Mouse (Mus musculus): Measurements from ENCODE around the gene Fam71f1.

Fam71f1 gene

DNA sequence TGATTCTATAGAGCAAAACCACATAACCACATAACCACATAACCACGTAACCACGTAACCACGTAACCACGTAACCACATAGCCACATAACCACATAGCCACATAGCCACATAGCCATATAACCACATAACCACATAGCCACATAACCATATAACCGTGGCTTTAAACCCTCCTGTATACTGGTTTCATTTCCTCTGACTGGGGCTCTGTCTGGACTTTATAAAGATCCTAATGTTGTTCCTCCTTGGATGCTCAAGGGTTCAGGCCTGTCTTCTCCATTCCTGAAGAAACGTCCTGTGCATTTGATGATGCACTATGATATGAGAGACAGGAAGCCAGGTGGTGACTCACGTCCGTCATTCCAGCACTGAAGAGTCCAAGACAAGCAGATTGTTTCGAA, 8.0 kb downstream of the Fam71f1 start:
- in situ Hi-C loops (cut with MboI, MseI) = no loop called here

DNA sequence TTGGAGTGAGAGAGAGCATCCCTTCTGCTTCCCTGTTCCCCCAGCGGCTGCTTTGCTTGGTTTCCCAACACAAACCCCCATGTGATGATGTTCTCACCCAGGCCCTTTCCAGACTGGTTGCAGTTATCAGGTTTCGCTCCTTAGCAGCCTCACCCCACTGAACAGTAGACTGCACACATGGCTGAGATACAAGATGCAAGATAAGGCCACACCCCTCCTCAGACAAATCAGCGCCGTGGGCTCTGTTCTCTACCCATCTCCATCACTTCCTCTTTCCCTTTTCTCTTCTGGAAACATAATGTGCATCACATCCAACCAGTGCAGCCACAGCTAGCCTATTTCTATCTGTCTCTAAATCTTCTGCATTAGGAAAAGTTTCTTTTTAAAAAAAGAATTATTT, 10.6 kb downstream of the Fam71f1 start:
- in situ Hi-C loops (cut with MboI, MseI) = no loop called here

DNA sequence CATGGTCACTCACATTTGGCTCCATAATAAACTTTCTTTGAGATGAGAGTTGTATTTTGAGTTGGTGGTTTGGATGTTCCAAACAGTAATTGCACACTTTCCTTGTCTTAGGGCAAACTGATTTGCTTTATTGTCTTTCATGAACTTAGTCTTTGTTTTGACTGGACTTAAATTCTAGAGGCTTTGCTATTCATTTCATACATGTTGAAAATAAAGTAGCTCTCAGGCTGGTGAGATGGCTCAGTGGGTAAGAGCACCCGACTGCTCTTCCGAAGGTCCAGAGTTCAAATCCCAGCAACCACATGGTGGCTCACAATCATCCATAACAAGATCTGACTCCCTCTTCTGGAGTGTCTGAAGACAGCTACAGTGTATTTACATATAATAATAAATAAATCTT, 27.6 kb downstream of the Fam71f1 start:
- in situ Hi-C loops (cut with MboI, MseI) = loop anchor here (10.0 kb wide), 1 partner anchor 122 kb away; no protein-coding TSS in a partner anchor

DNA sequence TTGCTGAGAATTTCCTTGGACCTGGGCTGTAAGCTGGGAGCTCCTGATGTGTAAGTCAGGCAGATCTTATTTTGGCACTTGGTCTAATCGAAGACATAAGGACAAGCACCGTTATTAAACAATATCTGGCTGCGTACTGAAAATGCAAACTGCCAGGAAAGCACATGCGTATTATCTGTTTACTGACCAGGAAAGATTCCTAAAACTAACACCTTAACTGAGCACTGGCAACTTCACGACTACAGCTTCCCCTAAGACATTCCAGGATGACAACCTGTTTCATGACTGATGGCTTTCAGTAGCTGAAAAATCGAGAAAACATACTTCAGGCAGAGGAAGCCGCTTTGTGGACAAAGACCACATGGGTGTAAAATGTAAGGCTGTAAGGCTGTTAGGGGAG, 28.2 kb downstream of the Fam71f1 start:
- in situ Hi-C loops (cut with MboI, MseI) = loop anchor here (10.0 kb wide), 1 partner anchor 122 kb away; no protein-coding TSS in a partner anchor

DNA sequence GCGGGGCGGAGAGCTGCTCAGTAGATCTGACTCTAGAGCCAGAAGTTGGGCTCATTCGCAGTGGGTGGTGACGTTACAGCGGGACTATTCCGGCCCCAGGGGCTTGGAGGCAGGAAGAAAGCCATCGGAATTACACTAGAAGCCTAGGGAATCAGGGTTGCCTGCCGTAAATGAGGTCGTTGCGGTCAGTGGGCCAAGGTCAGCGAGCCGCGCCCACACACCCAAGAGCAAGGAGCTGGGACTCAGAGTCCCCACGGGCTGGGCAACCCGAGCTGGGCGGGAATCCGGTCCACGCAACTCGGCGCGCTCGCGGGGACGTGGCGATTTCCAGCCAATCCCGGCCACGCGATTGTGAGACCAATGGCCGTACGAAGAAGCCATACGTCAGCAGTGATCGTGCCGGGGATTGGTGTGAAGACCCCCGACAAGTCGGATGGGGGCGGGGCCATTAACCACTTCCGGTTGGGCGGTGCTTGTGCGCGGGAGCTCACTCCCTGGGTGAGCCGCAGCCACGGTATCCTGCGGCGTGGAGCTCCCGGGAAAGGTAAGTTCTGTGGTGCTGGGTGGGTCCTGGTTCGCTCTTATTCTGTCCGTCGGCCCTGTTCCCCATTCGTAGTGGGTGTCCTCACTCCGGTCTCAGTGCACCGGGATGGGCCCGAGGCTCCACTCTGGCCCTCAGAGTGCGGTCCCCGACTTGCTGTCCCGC, 28.9 kb downstream of the Fam71f1 start, which contains the start of gene Calu:
Gene Calu, plus strand, starts transcription at position 405 of the 706 bp plus-strand sequence.
- in situ Hi-C loops (cut with MboI, MseI) = loop anchor here (10.0 kb wide), 1 partner anchor 123 kb away; no protein-coding TSS in a partner anchor

DNA sequence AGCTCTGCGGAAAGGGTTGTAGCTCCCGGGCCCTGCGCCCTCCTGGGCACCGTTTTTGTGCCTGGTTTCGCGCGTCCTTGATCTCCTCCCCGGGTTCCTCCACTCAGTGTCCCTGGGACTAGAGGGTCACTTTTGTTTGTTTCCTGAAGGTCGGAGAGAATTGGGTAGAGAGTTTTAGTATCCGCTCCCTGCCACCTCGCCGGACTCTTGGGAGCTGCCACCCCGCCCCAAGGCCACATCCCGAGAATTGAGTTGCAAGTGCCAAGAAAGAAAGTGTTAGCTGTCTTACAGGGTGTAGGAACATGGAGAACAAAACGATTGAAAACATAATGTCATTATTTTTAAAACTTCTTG, 29.4 kb downstream of the Fam71f1 start:
- in situ Hi-C loops (cut with MboI, MseI) = loop anchor here (10.0 kb wide), 1 partner anchor 124 kb away; no protein-coding TSS in a partner anchor

DNA sequence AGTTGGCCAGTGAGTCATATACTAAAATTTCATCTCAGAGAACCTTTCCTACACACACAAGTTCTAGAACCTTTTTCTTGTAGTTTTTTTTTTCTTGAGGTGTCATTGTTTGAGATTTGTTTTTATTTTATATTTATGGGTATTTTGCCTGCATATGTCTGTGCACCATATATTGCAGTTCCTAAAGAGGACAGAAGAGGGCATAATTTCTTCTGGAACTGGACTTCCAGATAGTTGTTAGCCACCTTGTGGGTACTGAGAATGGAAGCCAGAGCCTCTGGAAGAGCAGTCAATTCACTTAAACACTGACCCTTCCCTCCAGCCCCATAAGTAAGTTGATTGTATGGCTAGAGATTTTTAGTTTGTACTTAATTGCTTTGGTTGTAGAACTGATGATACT, 32.7 kb downstream of the Fam71f1 start:
- in situ Hi-C loops (cut with MboI, MseI) = no loop called here

DNA sequence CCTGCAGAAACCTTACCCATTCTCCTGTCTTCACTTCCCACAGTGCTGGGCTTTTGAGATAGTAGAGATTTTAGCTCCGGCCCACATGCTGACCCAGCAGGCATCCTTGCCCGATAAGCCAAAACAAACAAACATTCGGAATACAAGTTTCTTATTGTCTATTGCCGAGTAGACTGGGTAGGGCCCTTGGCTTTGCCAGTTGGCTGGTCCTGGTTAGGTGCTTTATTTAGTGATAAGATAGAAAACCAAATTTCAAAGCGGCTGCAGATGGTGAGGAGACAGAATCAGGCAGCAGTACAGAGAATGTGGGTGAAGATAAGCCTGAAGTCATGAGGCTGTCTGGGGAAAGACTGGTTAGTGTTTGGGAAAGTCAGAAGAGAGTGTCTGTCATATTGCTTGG, 33.9 kb downstream of the Fam71f1 start:
- in situ Hi-C loops (cut with MboI, MseI) = no loop called here

DNA sequence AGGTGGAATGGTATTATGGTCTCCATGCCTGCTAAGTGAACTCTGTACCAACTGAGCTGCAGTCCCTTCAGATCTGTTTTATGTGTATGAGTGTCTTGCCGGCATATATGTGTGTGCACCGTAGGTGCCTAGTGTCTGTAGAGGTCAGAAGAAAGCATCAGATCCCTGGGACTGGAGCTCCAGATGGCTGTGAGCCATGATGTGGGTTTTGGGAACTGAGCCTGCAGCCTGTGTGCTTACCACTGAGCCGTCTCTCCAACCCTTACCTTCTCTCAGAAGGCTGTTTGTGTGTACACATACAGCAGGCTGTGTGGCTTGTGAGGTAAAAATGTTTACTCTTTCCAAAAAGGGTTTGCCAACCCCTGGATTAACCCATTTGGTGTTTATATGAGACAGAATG, 40.4 kb downstream of the Fam71f1 start:
- in situ Hi-C loops (cut with MboI, MseI) = no loop called here

DNA sequence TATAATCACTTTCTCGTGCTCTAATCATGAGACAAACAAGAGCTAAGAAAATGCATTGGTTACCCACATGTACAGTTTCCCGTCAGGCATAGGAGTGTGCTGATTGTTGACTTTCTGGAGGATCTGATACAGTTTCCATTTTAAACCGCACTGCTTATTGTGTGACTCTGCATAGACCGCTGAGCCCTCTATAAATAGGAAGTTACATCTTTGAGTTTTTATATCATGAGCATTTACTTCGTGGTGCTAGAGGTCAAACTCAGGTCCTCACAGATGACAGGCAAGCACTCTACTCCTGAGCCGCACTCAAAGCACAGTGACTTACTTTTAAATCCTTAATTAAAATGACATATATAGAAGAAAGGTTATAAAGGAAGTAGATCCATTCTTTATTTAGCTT, 41.3 kb downstream of the Fam71f1 start:
- in situ Hi-C loops (cut with MboI, MseI) = no loop called here

DNA sequence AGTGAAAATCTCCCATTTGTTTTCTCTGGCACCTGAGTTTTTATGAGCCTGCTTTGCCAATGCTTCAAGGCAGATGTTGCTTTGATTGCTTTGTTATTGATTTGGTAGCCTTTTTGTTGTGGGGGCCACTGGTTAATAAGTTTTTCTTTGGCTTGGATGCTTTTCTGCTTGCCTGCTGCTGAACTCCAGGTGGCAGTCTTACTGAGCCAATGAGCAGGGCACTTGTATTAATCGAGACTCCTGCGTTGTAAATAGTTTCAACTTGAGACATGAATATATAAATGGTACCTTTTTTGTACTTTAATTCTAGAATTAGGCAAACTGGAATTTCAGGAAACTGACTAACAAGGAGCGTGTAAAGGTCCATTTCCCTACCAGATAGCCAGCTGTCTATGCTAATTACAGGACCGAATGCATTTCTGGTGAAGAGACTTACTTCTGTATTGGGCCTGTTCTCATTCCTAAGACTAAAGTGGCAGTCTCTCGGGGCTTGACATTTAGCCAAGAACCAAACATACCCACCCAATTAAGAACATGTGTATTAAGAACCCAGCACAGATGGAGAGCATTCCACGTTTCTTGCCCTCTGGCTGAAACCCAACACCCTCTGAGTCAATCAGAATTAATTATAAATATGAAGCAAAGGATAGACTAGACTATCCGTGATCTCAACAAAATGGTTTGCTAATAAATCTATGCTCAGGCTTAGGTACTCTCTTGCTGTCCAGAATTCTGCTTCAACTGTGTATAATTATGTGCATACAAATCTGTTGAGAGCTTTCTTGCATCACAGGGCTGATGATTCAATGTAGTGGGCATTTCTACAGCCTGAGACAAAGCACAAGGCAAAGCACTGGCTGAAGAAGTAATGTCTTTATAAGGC, 43.5 kb downstream of the Fam71f1 start:
- in situ Hi-C loops (cut with MboI, MseI) = no loop called here

DNA sequence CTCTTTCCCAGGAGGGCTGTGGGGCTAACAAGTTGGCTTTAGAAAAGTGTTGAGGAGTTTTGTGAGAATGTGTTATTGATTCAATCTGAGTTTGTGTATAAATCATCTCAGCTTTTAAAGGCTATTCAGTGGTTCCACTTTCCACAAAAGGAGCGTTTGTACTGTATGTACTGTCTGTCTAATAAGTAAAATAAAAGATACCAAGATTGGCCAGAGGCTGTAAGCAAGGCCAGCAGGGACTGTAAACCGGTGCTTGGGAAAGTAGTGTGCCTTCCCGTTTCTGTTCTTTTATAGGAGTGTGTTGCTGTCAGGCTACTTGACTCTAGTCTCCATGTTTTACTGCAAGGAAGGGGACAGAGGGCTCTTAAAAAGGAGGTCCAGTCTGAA, 44.2 kb downstream of the Fam71f1 start:
- in situ Hi-C loops (cut with MboI, MseI) = no loop called here

DNA sequence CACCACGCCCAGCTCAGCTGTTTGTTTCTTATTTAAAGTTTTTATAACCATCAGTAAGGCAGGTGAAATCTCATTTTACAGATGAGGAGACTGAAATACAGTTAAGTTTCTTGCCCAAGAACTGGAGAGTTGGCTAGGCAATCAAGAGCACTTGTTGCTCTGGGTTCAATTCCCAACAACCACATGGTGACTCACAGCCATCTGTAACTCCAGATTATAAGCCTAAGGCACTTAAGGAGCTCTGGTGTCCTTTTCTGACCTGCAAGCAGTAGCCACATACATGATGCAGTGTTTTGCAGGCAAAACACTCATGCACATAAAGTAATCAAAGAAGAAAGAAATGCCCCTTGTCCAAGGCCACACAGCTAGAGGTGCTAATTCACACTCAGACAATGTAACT, 46.3 kb downstream of the Fam71f1 start:
- in situ Hi-C loops (cut with MboI, MseI) = no loop called here

DNA sequence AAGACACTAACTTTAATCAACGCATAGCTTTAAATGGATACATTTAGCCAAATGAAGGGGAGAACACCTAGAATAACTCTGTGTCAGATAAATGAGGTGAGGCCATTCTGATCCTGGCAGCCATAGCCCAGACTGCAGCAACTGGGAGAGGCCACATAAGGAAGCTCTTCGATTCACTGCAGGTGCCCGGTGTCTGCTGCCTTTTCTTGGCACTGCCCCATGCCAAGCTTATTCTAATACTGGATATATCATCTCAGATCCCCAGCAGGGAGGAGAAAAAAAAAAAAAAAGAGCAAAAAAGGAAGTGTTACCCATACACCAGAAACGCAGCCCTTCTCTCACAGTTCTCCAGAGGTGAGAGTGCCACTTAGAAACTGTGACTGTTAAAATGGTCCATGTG, 58.4 kb downstream of the Fam71f1 start:
- in situ Hi-C loops (cut with MboI, MseI) = no loop called here

DNA sequence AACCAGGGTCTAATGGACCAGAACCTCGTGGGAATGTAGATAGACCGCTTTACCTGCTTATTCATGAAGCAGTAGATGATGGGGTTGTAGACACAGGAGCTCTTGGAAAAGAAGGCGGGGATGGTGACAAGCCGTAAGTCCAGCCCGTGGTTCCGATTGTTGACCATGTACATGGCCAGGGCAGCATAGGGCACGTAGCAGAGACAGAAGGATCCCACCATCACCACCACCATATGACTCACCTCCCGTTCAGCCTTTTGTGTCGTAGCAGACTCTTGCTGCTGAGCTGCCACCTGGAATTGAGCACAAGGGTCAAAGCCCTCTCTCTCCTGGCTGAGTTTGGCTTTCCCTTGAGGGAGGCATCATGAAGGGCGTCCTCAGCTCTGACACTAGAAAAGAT, 59.7 kb downstream of the Fam71f1 start:
- in situ Hi-C loops (cut with MboI, MseI) = no loop called here

DNA sequence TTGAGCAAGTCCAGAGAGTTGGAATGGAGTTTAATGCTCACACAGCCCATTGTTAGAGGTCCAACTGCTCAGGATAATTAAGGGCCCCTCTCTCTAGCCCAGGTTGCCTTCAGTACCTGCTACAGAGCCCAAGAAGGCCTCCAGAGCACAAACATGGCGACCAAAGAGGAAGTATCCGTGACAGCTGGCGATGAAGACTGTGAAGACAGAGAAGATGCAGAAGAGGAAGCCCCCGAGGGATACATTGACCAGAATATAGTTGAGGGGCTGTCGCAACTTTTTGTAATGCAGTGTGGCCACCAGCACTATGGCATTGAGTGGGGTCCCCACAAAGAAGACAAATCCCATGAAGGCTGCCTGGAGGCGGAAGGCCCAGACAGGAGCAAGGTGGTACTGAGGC, 61.0 kb downstream of the Fam71f1 start:
- in situ Hi-C loops (cut with MboI, MseI) = no loop called here

DNA sequence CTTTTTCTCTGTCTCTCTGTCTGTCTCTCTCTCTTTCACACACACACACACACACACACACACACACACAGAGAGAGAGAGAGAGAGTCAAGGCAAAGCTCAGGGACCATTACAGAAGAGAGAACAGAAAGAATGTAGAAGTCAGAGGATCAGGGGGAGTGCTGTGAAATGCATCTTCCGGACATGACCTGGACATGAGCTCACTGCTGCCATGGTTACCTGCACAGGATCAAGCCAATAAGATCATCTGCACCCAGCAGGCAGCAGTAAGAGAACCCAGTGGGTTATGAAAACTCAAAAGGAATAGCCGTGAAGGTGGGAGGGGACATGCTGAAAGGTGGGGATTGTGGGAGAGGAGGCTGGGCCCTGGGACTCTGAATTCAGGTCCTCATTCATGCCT, 63.5 kb downstream of the Fam71f1 start:
- in situ Hi-C loops (cut with MboI, MseI) = no loop called here
